Mouse (Mus musculus) bone marrow, adult 2 months (tissue): ENCODE measurements around the gene Rsad1. TPM values are rescaled to one million over a fixed set of nuclear protein-coding genes. Genes with fewer than 3 reads are reported as not detected.
A peak's percentile ranks its signal among the peaks of the same experiment; 100 is the strongest.

Experiments used
- H3K27ac ChIP-seq: fragments of 200-500 bp; 2 replicates; pipeline ENCODE4 v1.5.1; 2012; ENCODE audit warnings: low read depth, mild to moderate bottlenecking, control low read depth, inconsistent platforms, low read length; ENCODE audit not compliant: control insufficient read depth, poor library complexity, insufficient read depth
- H3K4me1 ChIP-seq: fragments of 200-500 bp; 2 replicates; pipeline ENCODE4 v1.6.1; 2011; ENCODE audit warnings: low read length; ENCODE audit not compliant: control insufficient read depth, insufficient read depth
- H3K4me3 ChIP-seq: fragments of 200-500 bp; replicated peaks from 2 replicates; pipeline ENCODE3; 2011; ENCODE audit warnings: mild to moderate bottlenecking, low read depth, low read length, control low read depth; ENCODE audit not compliant: control insufficient read depth
- CTCF ChIP-seq: fragments of 200-500 bp; IDR thresholded peaks from 2 replicates; pipeline ENCODE4 v1.5.1; 2011; ENCODE audit warnings: low read length, control low read depth; ENCODE audit not compliant: control insufficient read depth, insufficient read depth
- POLR2A ChIP-seq: fragments of 200-500 bp; IDR thresholded peaks from 2 replicates; pipeline ENCODE4 v1.6.1; 2011; ENCODE audit warnings: low read depth, mild to moderate bottlenecking, control low read depth, low read length, borderline replicate concordance; ENCODE audit not compliant: control insufficient read depth
- WGBS: fragments of 180-500 bp; shearing (Covaris S2); methylation state at CpG from one replicate; pipeline ENCODE4 v1.1.7; 2018; 5-methylcytosine and 5-hydroxymethylcytosine counted together
- polyA plus RNA-seq: library from polyadenylated mRNA; stranded (reverse); fragments of >200 nt; gene quantifications from 2 replicates; pipeline ENCODE4 v1.2.4, GENCODE M21; 2011; ENCODE audit warnings: low replicate concordance; ENCODE audit not compliant: missing spikeins, insufficient read depth, insufficient read length

Gene Rsad1
- polyA plus RNA-seq, 1 experiment = 1.4 TPM

GRCm38 (mm10) chr11:94575036-94575435 lies 26.0 kb upstream of the Rsad1 start:
- Histone ChIP-seq H3K27ac (no peak overlapping the region), H3K4me3 (no peak overlapping the region), H3K4me1 (no peaks in the 10 kb centered on the region)
- WGBS = 36% methylated on average over 2 of the region's 2 CpGs
- TF ChIP-seq POLR2A = no peak
- TF ChIP-seq CTCF = no peak

- Histone ChIP-seq H3K27ac (no peak overlapping the region), H3K4me3 (no peak overlapping the region), H3K4me1 (no peaks in the 10 kb centered on the region)
- TF ChIP-seq CTCF = no peak
- WGBS = 17% methylated on average over 7 of the region's 7 CpGs
These were observed 25.5 kb upstream of the Rsad1 start for GRCm38 (mm10) chr11:94574560-94574959.

- TF ChIP-seq CTCF (no peak), POLR2A (no peak)
- no peak overlapping the region for H3K27ac ChIP-seq
- H3K4me3 ChIP-seq = no peak overlapping the region
- no peaks in the 10 kb centered on the region for H3K4me1 ChIP-seq
- WGBS = 88% methylated on average over 1 of the region's 1 CpGs
These were observed 22.8 kb upstream of the Rsad1 start for GRCm38 (mm10) chr11:94571850-94572249.

- no peak overlapping the region for H3K27ac ChIP-seq
- 28% methylated on average over 9 of the region's 9 CpGs for WGBS
- no peak overlapping the region for H3K4me3 ChIP-seq
- no peak for TF ChIP-seq POLR2A
- no peak for TF ChIP-seq CTCF
- H3K4me1 ChIP-seq = no peaks in the 10 kb centered on the region
These were observed 21.6 kb upstream of the Rsad1 start for GRCm38 (mm10) chr11:94570612-94571011.

GRCm38 (mm10) chr11:94567326-94567725 lies 18.3 kb upstream of the Rsad1 start:
- H3K27ac ChIP-seq = no peak overlapping the region
- no peaks in the 10 kb centered on the region for H3K4me1 ChIP-seq
- WGBS = 84% methylated on average over 7 of the region's 7 CpGs
- TF ChIP-seq CTCF = no peak
- TF ChIP-seq POLR2A = no peak
- H3K4me3 ChIP-seq = no peak overlapping the region

- no peak overlapping the region for H3K4me3 ChIP-seq
- no peak for TF ChIP-seq POLR2A
- no peak for TF ChIP-seq CTCF
- H3K4me1 ChIP-seq = no peaks in the 10 kb centered on the region
- 85% methylated on average over 6 of the region's 6 CpGs for WGBS
- no peak overlapping the region for H3K27ac ChIP-seq
These were observed 17.5 kb upstream of the Rsad1 start for GRCm38 (mm10) chr11:94566534-94566933.

- Histone ChIP-seq H3K4me3 (no peak overlapping the region), H3K4me1 (no peaks in the 10 kb centered on the region), H3K27ac (no peak overlapping the region; the same call in 1 of the 2 replicates)
- no peak for TF ChIP-seq CTCF
- TF ChIP-seq POLR2A = no peak
- WGBS = 40% methylated on average over 16 of the region's 16 CpGs
These were observed 16.1 kb upstream of the Rsad1 start for GRCm38 (mm10) chr11:94565151-94565479.

GRCm38 (mm10) chr11:94564437-94565150 lies 15.5 kb upstream of the Rsad1 start, which contains the start of gene Chad:
TSS of gene Chad (plus strand) at chr11:94565047.
- Histone ChIP-seq H3K4me1 (no peaks in the 10 kb centered on the region), H3K4me3 (no peak within 1 kb of the TSS), H3K27ac (no peak within 1 kb of the TSS; the same call in 1 of the 2 replicates)
- 5% methylated on average over 35 of the region's 35 CpGs for WGBS
- 0 out of 2 replicates have a peak, but pooled peaks have one; percentile 4 for TF ChIP-seq CTCF
- TF ChIP-seq POLR2A = no peak

GRCm38 (mm10) chr11:94563821-94564220 lies 14.8 kb upstream of the Rsad1 start:
- H3K4me3 ChIP-seq = no peak overlapping the region
- no peaks in the 10 kb centered on the region for H3K4me1 ChIP-seq
- WGBS = 15% methylated on average over 5 of the region's 5 CpGs
- TF ChIP-seq POLR2A (no peak), CTCF (no peak)
- no peak overlapping the region for H3K27ac ChIP-seq
